Mouse (Mus musculus) lung, postnatal 0 days (tissue): Measurements from ENCODE around the gene Fam169a. TPM values are rescaled to one million over a fixed set of nuclear protein-coding genes. Genes with fewer than 3 reads are reported as not detected.

Source experiments
- ATAC-seq: fragments of 200-750 bp; cut with Nextera tagmentation; 2 replicates; pipeline ENCODE4 v1.8.0; 2017; ENCODE audit warnings: moderate library complexity
- DNase-seq: peaks from one replicate; pipeline ENCODE4 v3.0.0-alpha.2; 2016; ENCODE audit warnings: low spot score
- H3K27ac ChIP-seq: fragments of 300-500 bp; sonication (generic); 2 replicates; pipeline ENCODE4 v1.5.1; 2014; ENCODE audit warnings: antibody characterized with exemption, mild to moderate bottlenecking, low read length, mixed read lengths
- H3K27me3 ChIP-seq: fragments of 300-500 bp; sonication (generic); replicated peaks from 2 replicates; pipeline ENCODE4 v1.6.1; 2014; ENCODE audit warnings: low read length, mixed read lengths; ENCODE audit not compliant: insufficient read depth
- H3K36me3 ChIP-seq: fragments of 300-500 bp; sonication (generic); 2 replicates; pipeline ENCODE4 v1.6.1; 2014; ENCODE audit warnings: low read length, mixed read lengths; ENCODE audit not compliant: insufficient read depth
- H3K4me1 ChIP-seq: fragments of 300-500 bp; sonication (generic); 2 replicates; pipeline ENCODE4 v1.6.1; 2014; ENCODE audit warnings: antibody characterized with exemption, low read depth, low read length, mixed read lengths; ENCODE audit not compliant: insufficient read depth
- H3K4me2 ChIP-seq: fragments of 300-500 bp; sonication (generic); replicated peaks from 2 replicates; pipeline ENCODE4 v1.6.1; 2014; ENCODE audit warnings: low read depth, mild to moderate bottlenecking, low read length, moderate library complexity, mixed read lengths
- H3K4me3 ChIP-seq: fragments of 300-500 bp; sonication (generic); 2 replicates; pipeline ENCODE4 v1.5.1; 2014; ENCODE audit warnings: low read depth, low read length
- H3K9ac ChIP-seq: fragments of 300-500 bp; sonication (generic); replicated peaks from 2 replicates; pipeline ENCODE4 v1.6.1; 2014; ENCODE audit warnings: low read depth, mild to moderate bottlenecking
- H3K9me3 ChIP-seq: fragments of 300-500 bp; sonication (generic); 2 replicates; pipeline ENCODE4 v1.6.1; 2016; ENCODE audit warnings: low read length, mixed read lengths
- CTCF ChIP-seq: IDR thresholded peaks from 2 replicates; pipeline ENCODE4 v1.5.1; 2016; ENCODE audit warnings: antibody characterized with exemption, mild to moderate bottlenecking
- EP300 ChIP-seq: IDR thresholded peaks from 2 replicates; pipeline ENCODE4 v1.6.1; 2016; ENCODE audit warnings: antibody characterized with exemption, mild to moderate bottlenecking, control low read depth
- WGBS: fragments of 180-500 bp; shearing (Covaris S2); extraction: QIAGEN DNeasy Blood & Tissue Kit; methylation state at CpG from one replicate; pipeline ENCODE4 v1.1.7; 2014; 5-methylcytosine and 5-hydroxymethylcytosine counted together
- polyA plus RNA-seq: library from polyadenylated mRNA; unstranded; fragments of >200 nt; fragmentation: Nextera tagmentation; extraction: Ambion mirVana; gene quantifications from 2 replicates; pipeline ENCODE4 v1.2.1, GENCODE M21; 2015

Gene Fam169a
- polyA plus RNA-seq, 1 experiment from 2014 or later: 0.24 TPM

GRCm38 (mm10) chr13:97071626-97072241 is 4.6 kb downstream of the Fam169a start:
- Histone ChIP-seq H3K4me2 (peak overlapping the region; percentile 100), H3K9ac (no peak overlapping the region), H3K4me1 (no peaks in the 10 kb centered on the region), H3K36me3 (no peaks in the 10 kb centered on the region), H3K9me3 (no peaks in the 10 kb centered on the region), H3K27me3 (peaks cover 14% of the 10 kb centered on the region; the same call in 1 of the 2 replicates), H3K4me3 (peak overlapping the region; percentile 60), H3K27ac (no peak overlapping the region)
- TF ChIP-seq EP300 (no peak), CTCF (no peak)
- ATAC-seq (peak; percentile 26; the same call in 1 of the 2 replicates), DNase-seq (no peak)
- WGBS: under 1% methylated on average over 34 of the region's 76 CpGs

GRCm38 (mm10) chr13:97073497-97073896 is 6.4 kb downstream of the Fam169a start:
- H3K4me2 ChIP-seq: no peak overlapping the region
- no peak overlapping the region for H3K4me3 ChIP-seq
- no peak overlapping the region for H3K9ac ChIP-seq
- no peak for DNase-seq
- no peak for ATAC-seq
- no peak overlapping the region for H3K27ac ChIP-seq
- TF ChIP-seq CTCF (no peak), EP300 (no peak)
- H3K9me3 ChIP-seq: no peaks in the 10 kb centered on the region
- peaks cover 14% of the 10 kb centered on the region; the same call in 1 of the 2 replicates for H3K27me3 ChIP-seq
- 25% methylated on average over 1 of the region's 1 CpGs for WGBS
- H3K4me1 ChIP-seq: no peaks in the 10 kb centered on the region
- H3K36me3 ChIP-seq: no peaks in the 10 kb centered on the region

DNA sequence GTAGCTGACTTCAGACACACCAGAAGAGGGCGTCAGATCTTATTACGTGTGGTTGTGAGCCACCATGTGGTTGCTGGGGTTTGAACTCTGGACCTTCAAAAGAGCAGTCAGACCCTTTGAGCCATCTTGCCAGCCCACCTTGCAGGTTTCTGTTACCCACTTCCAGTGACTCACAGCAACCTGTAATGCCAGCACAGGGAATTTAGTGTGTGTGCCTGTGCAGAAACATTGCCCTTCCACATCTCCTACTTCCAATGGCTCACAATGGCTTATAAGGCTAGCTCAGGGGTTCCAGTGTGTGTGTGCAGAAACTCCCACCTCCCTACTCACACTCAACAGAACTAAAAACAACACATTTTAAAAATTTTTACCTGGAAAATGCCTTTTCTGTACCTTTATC is 10.5 kb downstream of the Fam169a start:
- no peaks in the 10 kb centered on the region for H3K9me3 ChIP-seq
- TF ChIP-seq EP300 (no peak), CTCF (no peak)
- ATAC-seq (no peak), DNase-seq (no peak)
- H3K9ac ChIP-seq: no peak overlapping the region
- H3K4me3 ChIP-seq: no peak overlapping the region
- H3K4me1 ChIP-seq: no peaks in the 10 kb centered on the region
- H3K27me3 ChIP-seq: no peaks in the 10 kb centered on the region
- H3K4me2 ChIP-seq: no peak overlapping the region
- WGBS: 86% methylated on average over 2 of the region's 2 CpGs
- H3K27ac ChIP-seq: no peak overlapping the region
- no peaks in the 10 kb centered on the region for H3K36me3 ChIP-seq

- DNase-seq (no peak), ATAC-seq (no peak)
- Histone ChIP-seq H3K4me2 (no peak overlapping the region), H3K4me3 (no peak overlapping the region), H3K27ac (no peak overlapping the region), H3K4me1 (no peaks in the 10 kb centered on the region), H3K9me3 (no peaks in the 10 kb centered on the region), H3K9ac (no peak overlapping the region), H3K27me3 (no peaks in the 10 kb centered on the region), H3K36me3 (no peaks in the 10 kb centered on the region)
- TF ChIP-seq EP300 (no peak), CTCF (no peak)
- 73% methylated on average over 2 of the region's 2 CpGs for WGBS
Measured at GRCm38 (mm10) chr13:97080201-97080600, 13.1 kb downstream of the Fam169a start.

- no peak for ATAC-seq
- Histone ChIP-seq H3K9ac (no peak overlapping the region), H3K4me1 (no peaks in the 10 kb centered on the region), H3K9me3 (no peaks in the 10 kb centered on the region), H3K27me3 (no peaks in the 10 kb centered on the region), H3K4me3 (no peak overlapping the region), H3K36me3 (no peaks in the 10 kb centered on the region), H3K4me2 (no peak overlapping the region), H3K27ac (no peak overlapping the region)
- 73% methylated on average over 3 of the region's 3 CpGs for WGBS
- TF ChIP-seq EP300: no peak
- TF ChIP-seq CTCF: no peak
- no peak for DNase-seq
Measured at GRCm38 (mm10) chr13:97080615-97081014, 13.5 kb downstream of the Fam169a start.

DNA sequence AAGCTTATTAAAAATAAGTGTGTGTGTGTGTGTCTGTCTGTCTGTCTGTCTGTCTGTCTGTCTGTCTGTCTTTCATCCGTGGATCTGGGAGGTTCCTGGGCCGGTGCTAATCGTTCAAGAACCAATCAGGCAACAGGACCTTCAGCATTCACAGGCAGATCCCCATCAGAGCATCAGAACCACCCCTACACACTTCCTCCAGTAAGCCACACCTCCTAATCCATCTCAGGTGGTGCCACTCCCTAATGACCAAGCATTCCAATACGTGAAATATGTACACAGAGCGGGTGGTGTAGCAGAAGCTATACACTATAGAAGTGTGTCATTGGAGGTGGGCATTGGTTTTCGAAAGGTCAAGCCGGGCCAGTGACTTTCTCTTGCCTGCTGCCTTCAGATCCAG is 15.3 kb downstream of the Fam169a start:
- Histone ChIP-seq H3K4me2 (no peak overlapping the region), H3K4me3 (no peak overlapping the region), H3K27me3 (no peaks in the 10 kb centered on the region), H3K9me3 (no peaks in the 10 kb centered on the region), H3K36me3 (no peaks in the 10 kb centered on the region), H3K4me1 (no peaks in the 10 kb centered on the region), H3K27ac (no peak overlapping the region), H3K9ac (no peak overlapping the region)
- WGBS: 82% methylated on average over 7 of the region's 7 CpGs
- ATAC-seq: no peak
- TF ChIP-seq CTCF (no peak), EP300 (no peak)
- no peak for DNase-seq

GRCm38 (mm10) chr13:97086316-97086715 is 19.2 kb downstream of the Fam169a start:
- Histone ChIP-seq H3K9ac (no peak overlapping the region), H3K36me3 (no peaks in the 10 kb centered on the region), H3K27me3 (no peaks in the 10 kb centered on the region), H3K9me3 (no peaks in the 10 kb centered on the region), H3K4me2 (no peak overlapping the region), H3K4me1 (no peaks in the 10 kb centered on the region), H3K27ac (no peak overlapping the region), H3K4me3 (no peak overlapping the region)
- no peak for DNase-seq
- TF ChIP-seq EP300 (no peak), CTCF (no peak)
- 75% methylated on average over 8 of the region's 9 CpGs for WGBS
- ATAC-seq: no peak
